Comparison of ENCODE assay signal across 9 mouse cellular contexts in genomic region chr11:4083316-4084078, GRCm38 (mm10). TPM values are rescaled to one million over a fixed set of nuclear protein-coding genes. Genes with fewer than 3 reads are reported as not detected.
DNase-seq lines count a peak whose midpoint lies in the region; ATAC-seq and TF ChIP-seq lines count a peak whose summit lies in the region.
"Had no signal": no experiment of that assay in that cellular context is flagged by ENCODE, and none has a peak within 500 bp of the region (broad histone marks: within the 10 kb centered on the region; RNA-seq: fewer than 3 reads in every experiment).

No protein-coding gene starts in this region.

- no peak; the same call in 1 of the 2 replicates for ATAC-seq in embryonic facial prominence, embryonic 11.5 days (replicated peaks; ENCODE audit: insufficient number of reproducible peaks, low FRiP score, low TSS enrichment, low read depth)
- peak; percentile 48; the same call in 1 of the 2 replicates for ATAC-seq in hindbrain, embryonic 14.5 days (ENCODE audit: low FRiP score)
- ATAC-seq in liver, embryonic 13.5 days (ENCODE audit: low read depth) = no peak
- peak; percentile 45; the same call in 1 of the 2 replicates for ATAC-seq in neutrophil, adult 5-6 weeks (ENCODE audit: extremely low read depth, insufficient number of reproducible peaks, low FRiP score, poor library complexity, severe bottlenecking)

- no peak for TF ChIP-seq CTCF in thymus, adult 2 months (IDR thresholded peaks at IDR 0.05; ENCODE audit: borderline replicate concordance, control insufficient read depth, extremely low read depth, insufficient read depth, low read length, poor library complexity)

- H3K9ac ChIP-seq in embryonic facial prominence, embryonic 11.5 days (replicated peaks; ENCODE audit: low read length) = no peak overlapping the region
- H3K9ac ChIP-seq in hindbrain, embryonic 14.5 days = no peak overlapping the region
- H3K9ac ChIP-seq in liver, embryonic 13.5 days = no peak overlapping the region

- no peak overlapping the region for H3K27ac ChIP-seq in thymus, adult 2 months (ENCODE audit: control insufficient read depth, insufficient read depth, low read length)
- H3K27ac ChIP-seq in embryonic facial prominence, embryonic 11.5 days (replicated peaks; ENCODE audit: low read depth, low read length) = no peak overlapping the region
- no peak overlapping the region for H3K27ac ChIP-seq in hindbrain, embryonic 14.5 days
- H3K27ac ChIP-seq in liver, embryonic 13.5 days = no peak overlapping the region

- H3K36me3 ChIP-seq in thymus, adult 2 months (ENCODE audit: control insufficient read depth, insufficient read depth, low read length) = no peaks in the 10 kb centered on the region
- no peaks in the 10 kb centered on the region for H3K36me3 ChIP-seq in embryonic facial prominence, embryonic 11.5 days (replicated peaks; ENCODE audit: control insufficient read depth, insufficient read depth, low read depth, low read length)
- H3K36me3 ChIP-seq in hindbrain, embryonic 14.5 days (replicated peaks; ENCODE audit: control insufficient read depth, insufficient read depth) = no peaks in the 10 kb centered on the region
- no peaks in the 10 kb centered on the region for H3K36me3 ChIP-seq in liver, embryonic 13.5 days

- TF ChIP-seq POLR2A in thymus, adult 2 months (IDR thresholded peaks at IDR 0.05; ENCODE audit: control insufficient read depth, extremely low read depth, insufficient read depth, low read length, poor library complexity) = no peak

- WGBS in thymus, adult 2 months = 47% methylated on average over 5 of the region's 5 CpGs
- 35% methylated on average over 5 of the region's 5 CpGs for WGBS in embryonic facial prominence, embryonic 11.5 days
- 28% methylated on average over 5 of the region's 5 CpGs for WGBS in hindbrain, embryonic 14.5 days
- WGBS in liver, embryonic 13.5 days (ENCODE audit: insufficient replicate concordance) = 28% methylated on average over 5 of the region's 5 CpGs

- no peaks in the 10 kb centered on the region for H3K9me3 ChIP-seq in embryonic facial prominence, embryonic 11.5 days (replicated peaks; ENCODE audit: control insufficient read depth, low read length)
- no peaks in the 10 kb centered on the region for H3K9me3 ChIP-seq in hindbrain, embryonic 14.5 days (ENCODE audit: control insufficient read depth, low read length)
- no peaks in the 10 kb centered on the region for H3K9me3 ChIP-seq in liver, embryonic 13.5 days (replicated peaks)

- peak; percentile 35 for DNase-seq in thymus, adult 2 months
- DNase-seq in thymus, adult 18-20 months = no peak
- peak; percentile 20 for DNase-seq in adrenal gland, postnatal 25 days
- peak; percentile 92 for DNase-seq in embryonic facial prominence, embryonic 11.5 days (ENCODE audit: low spot score)
- DNase-seq in hindbrain, embryonic 14.5 days (ENCODE audit: low spot score) = peak; percentile 94
- peak; percentile 41 for DNase-seq in liver, embryonic 13.5 days
- peak; percentile 44 for DNase-seq in thymus, postnatal 4 days

- H3K27me3 ChIP-seq in thymus, adult 2 months (ENCODE audit: control insufficient read depth, insufficient read depth, low read length) = no peaks in the 10 kb centered on the region
- no peaks in the 10 kb centered on the region for H3K27me3 ChIP-seq in embryonic facial prominence, embryonic 11.5 days (ENCODE audit: control insufficient read depth, insufficient read depth, low read length)
- H3K27me3 ChIP-seq in hindbrain, embryonic 14.5 days (ENCODE audit: control insufficient read depth, insufficient read depth, low read length) = no peaks in the 10 kb centered on the region
- no peaks in the 10 kb centered on the region for H3K27me3 ChIP-seq in liver, embryonic 13.5 days

- no peak overlapping the region for H3K4me3 ChIP-seq in thymus, adult 2 months (ENCODE audit: control insufficient read depth, insufficient read depth, low read length)
- H3K4me3 ChIP-seq in embryonic facial prominence, embryonic 11.5 days (ENCODE audit: low read depth, low read length) = no peak overlapping the region
- no peak overlapping the region for H3K4me3 ChIP-seq in hindbrain, embryonic 14.5 days (replicated peaks; ENCODE audit: low read length)
- no peak overlapping the region for H3K4me3 ChIP-seq in liver, embryonic 13.5 days (replicated peaks)

- H3K4me2 ChIP-seq in embryonic facial prominence, embryonic 11.5 days (ENCODE audit: low read depth, low read length) = no peak overlapping the region
- no peak overlapping the region for H3K4me2 ChIP-seq in hindbrain, embryonic 14.5 days (replicated peaks)
- H3K4me2 ChIP-seq in liver, embryonic 13.5 days = no peak overlapping the region

- H3K4me1 ChIP-seq in thymus, adult 2 months (replicated peaks; ENCODE audit: control insufficient read depth, insufficient read depth, low read length) = no peaks in the 10 kb centered on the region
- no peaks in the 10 kb centered on the region for H3K4me1 ChIP-seq in embryonic facial prominence, embryonic 11.5 days (ENCODE audit: control insufficient read depth, insufficient read depth, low read length)
- no peaks in the 10 kb centered on the region for H3K4me1 ChIP-seq in hindbrain, embryonic 14.5 days (replicated peaks; ENCODE audit: control insufficient read depth, insufficient read depth, low read length)
- no peaks in the 10 kb centered on the region for H3K4me1 ChIP-seq in liver, embryonic 13.5 days (replicated peaks)

RNA-seq across cellular contexts. Expression of gene Mtfp1, which starts 11.7 kb away (rescaled TPM):
- 7.0 and 11.6 TPM in 2 replicates for polyA plus RNA-seq in thymus, adult 2 months (2012; rRNA removed)
- total RNA-seq in adrenal gland, postnatal 25 days (2021) = 14.5 and 21.9 TPM in 2 replicates
- polyA plus RNA-seq in embryonic facial prominence, embryonic 11.5 days (2014; fragmentation: Nextera tagmentation; extraction: Ambion mirVana) = 6.7 and 8.7 TPM in 2 replicates
- 9.3 and 10.6 TPM in 2 replicates for polyA plus RNA-seq in hindbrain, embryonic 14.5 days (2014; fragmentation: Nextera tagmentation; extraction: Ambion mirVana)
- 32.2 and 33.9 TPM in 2 replicates for polyA plus RNA-seq in liver, embryonic 13.5 days (2015; fragmentation: Nextera tagmentation; extraction: Ambion mirVana)
- total RNA-seq in neutrophil, adult 5-6 weeks (2017) = 1.8 TPM in 1 of 2 replicates, not detected in the other

RNA-seq across cellular contexts. Expression of gene Sec14l3, which starts 18.9 kb away (rescaled TPM):
- polyA plus RNA-seq in thymus, adult 2 months (2012; rRNA removed) = 0.49 and 0.52 TPM in 2 replicates
- total RNA-seq in adrenal gland, postnatal 25 days (2021) = not detected in 2 replicates
- not detected in 2 replicates for polyA plus RNA-seq in embryonic facial prominence, embryonic 11.5 days (2014; fragmentation: Nextera tagmentation; extraction: Ambion mirVana)
- 0.54 and 0.63 TPM in 2 replicates for polyA plus RNA-seq in hindbrain, embryonic 14.5 days (2014; fragmentation: Nextera tagmentation; extraction: Ambion mirVana)
- not detected in 2 replicates for polyA plus RNA-seq in liver, embryonic 13.5 days (2015; fragmentation: Nextera tagmentation; extraction: Ambion mirVana)
- not detected in 2 replicates for total RNA-seq in neutrophil, adult 5-6 weeks (2017)
- total RNA-seq: gastrocnemius, postnatal 4 days had no signal

RNA-seq across cellular contexts. Expression of gene Sec14l2, which starts 39.7 kb away (rescaled TPM):
- polyA plus RNA-seq in thymus, adult 2 months (2012; rRNA removed) = 0.42 and 1.1 TPM in 2 replicates
- 1.8 and 4.1 TPM in 2 replicates for total RNA-seq in adrenal gland, postnatal 25 days (2021)
- 1.3 and 1.5 TPM in 2 replicates for polyA plus RNA-seq in embryonic facial prominence, embryonic 11.5 days (2014; fragmentation: Nextera tagmentation; extraction: Ambion mirVana)
- polyA plus RNA-seq in hindbrain, embryonic 14.5 days (2014; fragmentation: Nextera tagmentation; extraction: Ambion mirVana) = 3.6 and 4.1 TPM in 2 replicates
- polyA plus RNA-seq in liver, embryonic 13.5 days (2015; fragmentation: Nextera tagmentation; extraction: Ambion mirVana) = 5.8 and 7.0 TPM in 2 replicates
- 0.47 TPM in 1 of 2 replicates, not detected in the other for total RNA-seq in neutrophil, adult 5-6 weeks (2017)

RNA-seq across cellular contexts. Expression of gene Rnf215, which starts 51.5 kb away (rescaled TPM):
- polyA plus RNA-seq in thymus, adult 2 months (2012; rRNA removed) = 27.0 and 29.4 TPM in 2 replicates
- total RNA-seq in adrenal gland, postnatal 25 days (2021) = 26.1 and 31.6 TPM in 2 replicates
- polyA plus RNA-seq in embryonic facial prominence, embryonic 11.5 days (2014; fragmentation: Nextera tagmentation; extraction: Ambion mirVana) = 26.1 and 26.4 TPM in 2 replicates
- polyA plus RNA-seq in hindbrain, embryonic 14.5 days (2014; fragmentation: Nextera tagmentation; extraction: Ambion mirVana) = 46.4 and 48.2 TPM in 2 replicates
- polyA plus RNA-seq in liver, embryonic 13.5 days (2015; fragmentation: Nextera tagmentation; extraction: Ambion mirVana) = 5.6 and 6.1 TPM in 2 replicates
- 32.2 and 39.6 TPM in 2 replicates for total RNA-seq in neutrophil, adult 5-6 weeks (2017)

RNA-seq across cellular contexts. Expression of gene Sec14l4, which starts 52.2 kb away (rescaled TPM):
- polyA plus RNA-seq in thymus, adult 2 months (2012; rRNA removed) = 0.44 and 0.85 TPM in 2 replicates
- 5.8 and 7.7 TPM in 2 replicates for total RNA-seq in adrenal gland, postnatal 25 days (2021)
- not detected in 2 replicates for polyA plus RNA-seq in embryonic facial prominence, embryonic 11.5 days (2014; fragmentation: Nextera tagmentation; extraction: Ambion mirVana)
- polyA plus RNA-seq in hindbrain, embryonic 14.5 days (2014; fragmentation: Nextera tagmentation; extraction: Ambion mirVana) = not detected in 2 replicates
- 0.96 and 1.2 TPM in 2 replicates for polyA plus RNA-seq in liver, embryonic 13.5 days (2015; fragmentation: Nextera tagmentation; extraction: Ambion mirVana)
- total RNA-seq in neutrophil, adult 5-6 weeks (2017) = not detected in 2 replicates

Comparison
In these comparisons a context has a peak if more than half of its experiments do, and no peak if none do; other contexts are left out.
1. DNase-seq: peak in thymus, adult 2 months (single experiment), adrenal gland, postnatal 25 days (single experiment), embryonic facial prominence, embryonic 11.5 days (single experiment), hindbrain, embryonic 14.5 days (single experiment), liver, embryonic 13.5 days (single experiment) and thymus, postnatal 4 days (single experiment); none in thymus, adult 18-20 months (0 of 2).
2. ATAC-seq: peak in hindbrain, embryonic 14.5 days (single experiment) and neutrophil, adult 5-6 weeks (single experiment); none in embryonic facial prominence, embryonic 11.5 days (single experiment) and liver, embryonic 13.5 days (single experiment).